In the genomic region with DNA sequence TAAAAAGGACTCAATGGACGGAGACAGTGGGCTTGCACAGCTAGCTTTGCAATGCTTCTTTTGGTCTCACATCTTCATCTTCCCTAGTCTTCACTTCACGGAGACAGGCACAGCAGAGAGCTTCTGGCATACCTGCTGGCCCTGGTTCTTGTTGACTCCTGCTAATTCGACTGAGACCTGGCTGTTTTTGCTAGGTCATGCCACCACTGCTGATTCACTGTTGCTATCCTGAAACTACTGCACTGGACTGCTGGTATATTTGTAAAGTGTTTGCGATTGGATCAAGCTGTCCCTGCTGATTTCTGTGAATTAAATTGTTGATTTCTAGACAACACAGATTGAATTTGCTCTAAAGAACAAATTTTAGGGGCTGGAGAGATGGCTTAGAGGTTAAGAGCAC, we compare ENCODE assay signal across 23 mouse cellular contexts. TPM values are rescaled to one million over a fixed set of nuclear protein-coding genes. Genes with fewer than 3 reads are reported as not detected.
A peak's percentile ranks its signal among the peaks of the same experiment; 100 is the strongest.
DNase-seq lines count a peak whose midpoint lies in the region; ATAC-seq and TF ChIP-seq lines count a peak whose summit lies in the region.
"Had no signal": no experiment of that assay in that cellular context is flagged by ENCODE, and none has a peak within 500 bp of the region (broad histone marks: within the 10 kb centered on the region; RNA-seq: fewer than 3 reads in every experiment).

No protein-coding gene starts in this region.

- H3K27me3 ChIP-seq in liver, embryonic 14.5 days (ENCODE audit: control insufficient read depth, insufficient read depth, low read length) = no peaks in the 10 kb centered on the region
- H3K27me3 ChIP-seq in liver, postnatal 0 days (ENCODE audit: insufficient read depth, low read length) = no peaks in the 10 kb centered on the region
- H3K27me3 ChIP-seq: embryonic facial prominence, embryonic 12.5 days; embryonic facial prominence, embryonic 15.5 days; forebrain, embryonic 13.5 days; hindbrain, embryonic 12.5 days; hindbrain, embryonic 15.5 days had no signal

- H3K36me3 ChIP-seq in liver, embryonic 14.5 days (replicated peaks; ENCODE audit: control insufficient read depth, insufficient read depth, low read depth) = no peaks in the 10 kb centered on the region
- no peaks in the 10 kb centered on the region for H3K36me3 ChIP-seq in liver, postnatal 0 days (replicated peaks; ENCODE audit: insufficient read depth, low read length)
- H3K36me3 ChIP-seq: embryonic facial prominence, embryonic 12.5 days; embryonic facial prominence, embryonic 15.5 days; forebrain, embryonic 10.5 days; heart, embryonic 13.5 days; hindbrain, embryonic 12.5 days; hindbrain, embryonic 15.5 days had no signal

- no peak overlapping the region for H3K4me3 ChIP-seq in liver, embryonic 14.5 days (ENCODE audit: insufficient read depth in 1 of 2, low read depth in 2 of 2, low read length in 2 of 2)
- no peak overlapping the region for H3K4me3 ChIP-seq in liver, postnatal 0 days (ENCODE audit: low read depth, low read length)
- H3K4me3 ChIP-seq: embryonic facial prominence, embryonic 12.5 days; embryonic facial prominence, embryonic 15.5 days; erythroblast, embryonic 14.5 days; forebrain, embryonic 10.5 days; forebrain, embryonic 13.5 days; heart, embryonic 13.5 days; hindbrain, embryonic 12.5 days; hindbrain, embryonic 15.5 days had no signal

- TF ChIP-seq EP300 in liver, embryonic 14.5 days (IDR thresholded peaks at IDR 0.05; ENCODE audit: low read depth) = no peak
- TF ChIP-seq EP300 in liver, postnatal 0 days (IDR thresholded peaks at IDR 0.05; ENCODE audit: low read depth) = no peak

- H3K9me3 ChIP-seq in liver, embryonic 14.5 days (ENCODE audit: control insufficient read depth, low read length) = peaks cover 3% of the 10 kb centered on the region
- peaks cover 8% of the 10 kb centered on the region for H3K9me3 ChIP-seq in liver, postnatal 0 days (ENCODE audit: low read length)
- H3K9me3 ChIP-seq: forebrain, embryonic 13.5 days; hindbrain, embryonic 12.5 days; hindbrain, embryonic 15.5 days had no signal

- no peak overlapping the region for H3K27ac ChIP-seq in liver, embryonic 14.5 days
- H3K27ac ChIP-seq in liver, postnatal 0 days (ENCODE audit: low read depth) = no peak overlapping the region
- H3K27ac ChIP-seq: embryonic facial prominence, embryonic 12.5 days; embryonic facial prominence, embryonic 15.5 days; forebrain, embryonic 10.5 days; forebrain, embryonic 13.5 days; heart, embryonic 13.5 days; hindbrain, embryonic 12.5 days; hindbrain, embryonic 15.5 days had no signal

- no peak for DNase-seq in liver, embryonic 14.5 days (ENCODE audit: low read depth in 3 of 3, low spot score in 3 of 3)
- DNase-seq in liver, postnatal 0 days = no peak
- DNase-seq in gastrocnemius, adult 8-10 months (ENCODE audit: low spot score in 2 of 2) = no peak
- DNase-seq in retina, embryonic 14.5 days (ENCODE audit: low spot score) = no peak
- DNase-seq: adrenal gland, adult 8-10 months; adrenal gland, postnatal 25 days; cerebellum, adult 11-12 months; cerebellum, adult 8-10 months; cerebellum, postnatal 10 days; cerebellum, postnatal 36 days; gastrocnemius, postnatal 14 days; heart, adult 11 months had no signal

- 79% methylated on average over 4 of the region's 4 CpGs for WGBS in liver, embryonic 14.5 days (ENCODE audit: insufficient replicate concordance)
- WGBS in liver, postnatal 0 days (ENCODE audit: insufficient replicate concordance) = 82% methylated on average over 4 of the region's 4 CpGs

- no peak overlapping the region for H3K4me2 ChIP-seq in liver, embryonic 14.5 days (ENCODE audit: low read depth)
- no peak overlapping the region for H3K4me2 ChIP-seq in liver, postnatal 0 days (ENCODE audit: low read depth, low read length)
- H3K4me2 ChIP-seq: embryonic facial prominence, embryonic 12.5 days; embryonic facial prominence, embryonic 15.5 days; forebrain, embryonic 13.5 days; heart, embryonic 13.5 days; hindbrain, embryonic 12.5 days; hindbrain, embryonic 15.5 days had no signal

- peak; percentile 91 for ATAC-seq in erythroblast, adult 5-6 weeks (replicated peaks; ENCODE audit: low FRiP score, poor library complexity, severe bottlenecking)
- 0 out of 2 replicates have a peak, but pooled peaks have one; percentile 34 for ATAC-seq in erythroid progenitor cell, adult 5-6 weeks (replicated peaks; ENCODE audit: low FRiP score, poor library complexity, severe bottlenecking)
- peak; percentile 70; the same call in 1 of the 2 replicates for ATAC-seq in liver, embryonic 14.5 days (ENCODE audit: insufficient read depth)
- 0 out of 2 replicates have a peak, but pooled peaks have one; percentile 25 for ATAC-seq in liver, postnatal 0 days
- ATAC-seq: forebrain, embryonic 13.5 days; forebrain, embryonic 16.5 days had no signal

- TF ChIP-seq CTCF in liver, embryonic 14.5 days (IDR thresholded peaks at IDR 0.05; ENCODE audit: low read depth) = no peak
- TF ChIP-seq CTCF in liver, postnatal 0 days (IDR thresholded peaks at IDR 0.05; ENCODE audit: low read depth) = no peak

- no peak overlapping the region for H3K9ac ChIP-seq in liver, embryonic 14.5 days (replicated peaks)
- H3K9ac ChIP-seq in liver, postnatal 0 days (replicated peaks) = no peak overlapping the region
- H3K9ac ChIP-seq: embryonic facial prominence, embryonic 12.5 days; embryonic facial prominence, embryonic 15.5 days; forebrain, embryonic 13.5 days; heart, embryonic 13.5 days; hindbrain, embryonic 12.5 days; hindbrain, embryonic 15.5 days had no signal

- H3K4me1 ChIP-seq in liver, embryonic 14.5 days (replicated peaks; ENCODE audit: control insufficient read depth in 2 of 2, insufficient read depth in 2 of 2, low read length in 1 of 2) = no peaks in the 10 kb centered on the region; a peak in 1 of 4 replicates
- H3K4me1 ChIP-seq in liver, postnatal 0 days (ENCODE audit: insufficient read depth) = no peaks in the 10 kb centered on the region
- H3K4me1 ChIP-seq: embryonic facial prominence, embryonic 12.5 days; embryonic facial prominence, embryonic 15.5 days; forebrain, embryonic 10.5 days; forebrain, embryonic 13.5 days; heart, embryonic 13.5 days; hindbrain, embryonic 12.5 days; hindbrain, embryonic 15.5 days had no signal

RNA-seq across cellular contexts. Expression of gene Coq10b, which starts 10.9 kb away (rescaled TPM):
- total RNA-seq in erythroblast, adult 5-6 weeks (2015; ENCODE audit: low replicate concordance) = 16.3 and 27.3 TPM in 2 replicates
- 24.2 and 35.4 TPM in 2 replicates for total RNA-seq in erythroblast, adult 5-6 weeks (2017; ENCODE audit: low replicate concordance)
- 12.6 and 21.0 TPM in 2 replicates for total RNA-seq in erythroid progenitor cell, adult 5-6 weeks (2015; ENCODE audit: low replicate concordance)
- 10.1 and 26.6 TPM in 2 replicates for total RNA-seq in erythroid progenitor cell, adult 5-6 weeks (2017; ENCODE audit: low replicate concordance)
- 6.3 and 8.6 TPM in 2 replicates for polyA plus RNA-seq in liver, embryonic 14.5 days (2012; rRNA removed)
- polyA plus RNA-seq in liver, embryonic 14.5 days (2014; fragmentation: Nextera tagmentation; extraction: Ambion mirVana) = 15.4 and 16.4 TPM in 2 replicates
- 20.6 and 24.4 TPM in 2 replicates for polyA plus RNA-seq in liver, postnatal 0 days (2015; fragmentation: Nextera tagmentation; extraction: Ambion mirVana)
- total RNA-seq in gastrocnemius, adult 8-10 months (2022) = 10 to 100 TPM; 13.4 to 22.4 (median 19.9) TPM

RNA-seq across cellular contexts. Expression of gene Sf3b1, which starts 14.4 kb away (rescaled TPM):
- total RNA-seq in erythroblast, adult 5-6 weeks (2015; ENCODE audit: low replicate concordance) = 151 and 155 TPM in 2 replicates
- total RNA-seq in erythroblast, adult 5-6 weeks (2017; ENCODE audit: low replicate concordance) = 196 and 224 TPM in 2 replicates
- total RNA-seq in erythroid progenitor cell, adult 5-6 weeks (2015; ENCODE audit: low replicate concordance) = 230 and 235 TPM in 2 replicates
- total RNA-seq in erythroid progenitor cell, adult 5-6 weeks (2017; ENCODE audit: low replicate concordance) = 189 and 207 TPM in 2 replicates
- 30.9 and 45.0 TPM in 2 replicates for polyA plus RNA-seq in liver, embryonic 14.5 days (2012; rRNA removed)
- polyA plus RNA-seq in liver, embryonic 14.5 days (2014; fragmentation: Nextera tagmentation; extraction: Ambion mirVana) = 122 and 132 TPM in 2 replicates
- polyA plus RNA-seq in liver, postnatal 0 days (2015; fragmentation: Nextera tagmentation; extraction: Ambion mirVana) = 101 and 117 TPM in 2 replicates
- 10 to 100 TPM; 45.9 to 57.9 (median 52.4) TPM for total RNA-seq in gastrocnemius, adult 8-10 months (2022)

RNA-seq across cellular contexts. Expression of gene Hspe1, which starts 46.2 kb away (rescaled TPM):
- total RNA-seq in erythroblast, adult 5-6 weeks (2015; ENCODE audit: low replicate concordance) = 62.9 and 95.7 TPM in 2 replicates
- 41.5 and 52.0 TPM in 2 replicates for total RNA-seq in erythroblast, adult 5-6 weeks (2017; ENCODE audit: low replicate concordance)
- total RNA-seq in erythroid progenitor cell, adult 5-6 weeks (2015; ENCODE audit: low replicate concordance) = 63.4 and 84.3 TPM in 2 replicates
- total RNA-seq in erythroid progenitor cell, adult 5-6 weeks (2017; ENCODE audit: low replicate concordance) = 40.1 and 54.0 TPM in 2 replicates
- polyA plus RNA-seq in liver, embryonic 14.5 days (2012; rRNA removed) = 148 and 306 TPM in 2 replicates
- polyA plus RNA-seq in liver, embryonic 14.5 days (2014; fragmentation: Nextera tagmentation; extraction: Ambion mirVana) = 396 and 414 TPM in 2 replicates
- polyA plus RNA-seq in liver, postnatal 0 days (2015; fragmentation: Nextera tagmentation; extraction: Ambion mirVana) = 513 and 558 TPM in 2 replicates
- 100 to 1,000 TPM in 2 of 4 experiments, 10 to 100 TPM in 2; 83.2 to 102 (median 92.9) TPM for total RNA-seq in gastrocnemius, adult 8-10 months (2022)

RNA-seq across cellular contexts. Expression of gene Hspd1, which starts 46.4 kb away (rescaled TPM):
- 55.1 and 56.2 TPM in 2 replicates for total RNA-seq in erythroblast, adult 5-6 weeks (2015; ENCODE audit: low replicate concordance)
- total RNA-seq in erythroblast, adult 5-6 weeks (2017; ENCODE audit: low replicate concordance) = 56.1 and 87.5 TPM in 2 replicates
- total RNA-seq in erythroid progenitor cell, adult 5-6 weeks (2015; ENCODE audit: low replicate concordance) = 21.3 and 49.9 TPM in 2 replicates
- 35.6 and 60.8 TPM in 2 replicates for total RNA-seq in erythroid progenitor cell, adult 5-6 weeks (2017; ENCODE audit: low replicate concordance)
- polyA plus RNA-seq in liver, embryonic 14.5 days (2012; rRNA removed) = 73.8 and 163 TPM in 2 replicates
- 241 and 264 TPM in 2 replicates for polyA plus RNA-seq in liver, embryonic 14.5 days (2014; fragmentation: Nextera tagmentation; extraction: Ambion mirVana)
- polyA plus RNA-seq in liver, postnatal 0 days (2015; fragmentation: Nextera tagmentation; extraction: Ambion mirVana) = 288 and 295 TPM in 2 replicates
- total RNA-seq in gastrocnemius, adult 8-10 months (2022) = 100 to 1,000 TPM; 158 to 189 (median 168) TPM

Comparison
In these comparisons a context has a peak if more than half of its experiments do, and no peak if none do; other contexts are left out.
1. ATAC-seq: peak in every context shown above with its lines; median percentile 91 in erythroblast, adult 5-6 weeks; 70 in liver, embryonic 14.5 days; 34 in erythroid progenitor cell, adult 5-6 weeks; 25 in liver, postnatal 0 days.